Mouse (Mus musculus) layer of hippocampus, adult 11-12 months (tissue): ENCODE results near the gene Ern2.

Experiments used
- DNase-seq: peaks from one replicate; pipeline ENCODE4 v3.0.0; 2022; ENCODE audit warnings: low spot score

Gene Ern2

DNA sequence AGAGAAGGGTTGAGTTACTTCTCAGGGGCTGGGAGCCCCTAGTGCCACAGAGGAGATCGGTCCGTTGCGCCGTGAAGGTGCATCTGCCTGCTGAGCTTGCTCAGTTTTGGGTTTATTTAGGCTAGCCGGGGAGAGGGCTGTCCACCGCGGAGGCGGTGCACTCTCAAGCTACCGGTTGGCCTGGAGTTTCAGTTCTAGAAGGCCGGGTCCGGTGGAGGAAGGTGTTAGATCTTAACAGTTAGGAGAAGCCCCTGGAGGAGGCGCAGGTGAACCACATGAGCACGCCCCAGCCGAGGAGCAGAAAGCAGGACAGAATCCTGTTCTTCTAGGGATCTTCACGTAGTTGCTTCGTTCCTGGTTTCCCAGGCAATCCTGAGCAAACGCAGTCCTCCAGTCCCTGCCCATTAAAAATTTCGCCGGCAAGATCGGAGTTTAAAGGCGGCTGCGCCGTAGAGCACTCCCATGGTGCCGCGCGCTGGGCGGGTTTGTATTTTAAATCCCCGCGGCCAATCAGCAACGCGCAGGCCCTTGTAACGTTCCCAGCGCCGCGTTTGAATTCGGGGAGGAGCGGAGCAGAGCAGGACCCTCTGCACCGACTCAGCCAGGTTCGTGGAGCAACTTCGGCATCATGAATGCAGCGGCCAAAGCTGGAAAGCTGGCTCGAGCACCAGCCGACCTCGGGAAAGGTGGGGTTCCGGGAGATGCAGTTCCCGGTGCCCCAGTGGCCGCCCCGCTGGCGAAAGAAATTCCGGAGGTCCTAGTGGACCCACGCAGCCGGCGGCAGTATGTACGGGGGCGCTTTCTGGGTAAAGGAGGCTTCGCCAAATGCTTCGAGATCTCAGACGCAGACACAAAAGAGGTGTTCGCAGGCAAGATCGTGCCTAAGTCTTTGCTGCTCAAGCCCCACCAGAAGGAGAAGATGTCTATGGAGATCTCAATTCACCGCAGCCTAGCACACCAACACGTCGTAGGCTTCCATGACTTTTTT is 26.8 kb downstream of the Ern2 start, which contains the start of gene Plk1:
Gene Plk1, plus strand, starts transcription at position 525 of the 988 bp plus-strand sequence.
- DNase-seq = peak; percentile 74

DNA sequence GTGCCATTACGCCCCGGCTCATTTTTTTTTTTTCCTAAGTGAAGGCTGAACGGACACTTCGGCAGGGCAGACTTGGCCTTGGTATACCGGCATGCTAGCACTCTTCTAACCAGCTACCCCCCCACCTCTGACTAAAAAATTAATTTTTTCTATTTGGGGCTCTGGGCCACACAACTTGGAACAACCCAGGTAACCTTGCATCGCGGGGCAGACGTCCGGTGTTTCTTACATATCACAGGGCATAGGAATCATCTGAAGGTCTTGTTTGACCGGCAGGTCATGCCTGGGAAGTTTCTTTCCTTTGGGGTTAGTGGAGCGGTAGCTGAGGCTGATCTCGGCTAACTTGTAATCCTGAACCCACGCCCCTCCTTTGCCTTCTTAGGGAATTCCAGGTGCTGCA is 27.5 kb downstream of the Ern2 start:
- no peak for DNase-seq

DNA sequence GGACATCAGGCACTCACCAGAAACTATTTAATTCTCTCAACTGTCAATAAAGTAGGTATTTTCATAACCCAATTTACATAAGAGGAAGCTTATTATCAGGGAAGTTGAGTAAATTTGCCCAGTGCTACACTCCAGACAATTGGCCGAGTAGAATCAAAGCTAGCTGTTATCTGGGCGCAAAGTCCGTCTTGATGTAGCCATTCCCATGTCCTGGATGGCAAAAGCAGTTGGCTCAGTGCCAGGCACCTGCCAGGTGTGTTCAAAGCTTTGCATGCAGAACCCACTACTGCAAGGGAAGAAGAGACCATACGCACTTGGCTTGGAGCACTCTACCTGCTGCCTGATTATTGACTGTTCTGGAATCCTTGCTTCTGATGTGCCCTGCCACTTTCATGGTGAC is 33.5 kb downstream of the Ern2 start:
- DNase-seq = no peak

DNA sequence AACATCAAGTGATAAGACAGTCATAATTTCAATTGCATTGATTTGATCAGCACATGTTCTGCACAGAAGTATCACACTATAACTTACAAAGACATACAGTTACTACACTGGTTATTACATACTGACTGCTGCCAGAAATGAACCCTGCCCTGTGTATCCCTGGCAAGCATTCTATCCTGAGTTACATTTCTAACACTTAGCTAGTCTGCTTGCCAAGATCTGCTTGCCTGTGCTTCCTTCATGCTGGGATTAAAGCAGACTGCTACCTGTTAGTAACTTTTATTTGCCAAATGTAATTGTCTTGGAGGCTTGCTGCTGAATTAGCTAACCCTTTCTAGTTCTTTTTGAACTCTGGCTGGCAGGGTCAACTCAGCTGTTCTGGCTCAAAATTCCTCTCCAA is 45.0 kb downstream of the Ern2 start:
- DNase-seq = no peak

GRCm38 (mm10) chr7:122138190-122138589 is 47.8 kb downstream of the Ern2 start:
- no peak for DNase-seq

DNA sequence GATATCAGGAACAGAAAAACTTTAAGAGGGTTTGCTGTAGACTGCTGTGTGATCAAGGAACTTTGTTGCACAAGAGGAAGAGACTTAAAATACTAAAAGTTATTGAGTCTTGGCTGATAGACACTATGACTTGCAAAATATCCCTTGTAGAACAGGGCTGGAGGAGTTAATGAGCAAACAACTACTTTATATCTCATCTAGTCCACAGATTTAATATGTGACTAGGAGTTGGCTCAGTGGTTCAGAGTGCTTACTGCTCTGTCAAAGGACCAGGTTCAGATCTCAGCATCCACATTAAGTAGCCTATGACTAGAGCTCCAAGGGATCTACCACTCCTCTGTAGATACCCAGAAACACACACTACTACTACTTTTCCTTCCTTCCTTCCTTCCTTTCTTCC is 48.9 kb downstream of the Ern2 start:
- DNase-seq = no peak

DNA sequence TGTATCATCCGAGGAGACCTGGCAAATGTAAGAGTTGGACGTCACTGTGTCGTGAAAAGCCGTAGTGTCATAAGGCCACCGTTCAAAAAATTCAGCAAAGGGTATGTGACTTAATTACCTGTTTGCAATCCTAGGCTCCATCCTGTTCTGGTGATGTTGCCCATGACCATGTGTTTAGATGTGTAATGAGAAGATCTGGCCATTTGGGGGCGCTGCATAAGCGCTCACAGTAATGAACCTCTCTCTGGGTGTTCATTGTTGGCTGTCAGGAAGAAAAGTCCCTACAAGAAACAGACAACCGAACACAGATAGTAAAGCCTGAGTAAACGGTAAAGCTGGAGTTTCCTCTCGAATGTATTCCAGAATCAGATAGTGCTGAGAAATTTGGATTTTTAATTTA is 50.9 kb downstream of the Ern2 start:
- peak; percentile 14 for DNase-seq

- no peak for DNase-seq
Observed at GRCm38 (mm10) chr7:122133338-122133625, 52.7 kb downstream of the Ern2 start.

DNA sequence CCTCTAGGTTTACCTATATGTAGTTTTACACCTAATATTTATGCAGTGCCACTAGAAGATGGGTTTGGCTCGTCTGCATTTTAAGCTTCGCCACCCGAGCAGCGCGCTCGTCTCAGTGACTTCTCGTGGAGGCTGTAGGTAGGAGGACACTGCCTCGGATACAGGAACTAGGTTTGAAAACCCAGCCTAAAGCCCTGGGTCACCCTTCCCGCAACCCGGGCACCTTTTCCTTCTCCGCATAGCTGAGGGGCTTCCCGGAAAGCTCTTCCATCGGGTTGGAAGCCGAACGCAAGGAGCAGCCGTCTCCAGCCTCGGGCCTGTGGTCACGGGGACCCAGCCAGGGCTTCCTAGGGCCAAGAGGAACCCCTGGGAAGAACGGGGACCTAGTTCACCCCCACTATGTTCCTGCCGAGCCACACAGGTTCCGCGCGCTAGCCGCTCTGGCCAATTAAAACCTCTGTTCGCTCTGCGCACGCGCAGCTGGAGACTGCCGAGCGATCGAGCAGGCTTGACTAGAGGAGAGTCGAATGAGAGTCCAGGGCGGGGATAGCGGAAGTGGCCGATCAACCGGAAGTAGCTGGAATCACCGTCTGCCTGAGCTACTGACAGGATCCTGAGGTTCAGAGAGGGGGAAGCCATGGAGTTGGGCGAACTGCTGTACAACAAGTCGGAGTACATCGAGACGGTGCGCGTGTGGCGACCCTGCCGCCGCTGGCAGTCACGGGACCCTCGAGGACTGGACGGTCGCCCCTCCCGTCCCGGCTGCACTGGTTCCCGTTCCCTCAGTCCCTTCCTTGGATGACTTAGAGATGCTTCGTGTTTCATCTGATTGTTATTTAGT is 53.3 kb downstream of the Ern2 start, which contains the start of the genes Palb2 and Dctn5:
Gene Palb2, minus strand, starts transcription at position 489 of the 841 bp plus-strand sequence.
Gene Dctn5, plus strand, starts transcription at position 545 of the 841 bp plus-strand sequence.
- peak; percentile 98 for DNase-seq

GRCm38 (mm10) chr7:122131834-122132233 is 54.2 kb downstream of the Ern2 start:
- DNase-seq = no peak

- DNase-seq = no peak
Observed at GRCm38 (mm10) chr7:122126946-122127345, 59.1 kb downstream of the Ern2 start.

GRCm38 (mm10) chr7:122125636-122126035 is 60.4 kb downstream of the Ern2 start:
- DNase-seq = no peak

DNA sequence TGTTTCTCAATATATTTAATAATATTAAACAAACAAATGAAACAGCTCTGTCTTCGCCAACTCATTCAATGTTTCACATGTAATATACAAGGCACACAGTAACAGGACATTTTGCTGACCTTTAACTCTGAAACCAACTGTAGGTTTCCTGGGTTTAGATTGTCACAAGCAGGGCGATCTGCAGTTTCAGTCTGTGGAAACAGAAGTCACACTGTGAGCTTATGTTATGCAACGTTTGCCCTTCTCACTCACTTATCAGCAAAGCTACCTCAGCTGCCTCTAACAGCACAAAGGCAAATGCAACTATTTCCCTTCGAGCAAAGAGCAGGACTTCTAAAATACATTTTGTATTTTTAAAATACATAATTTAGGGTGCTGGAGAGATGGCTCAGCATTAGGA is 62.5 kb downstream of the Ern2 start:
- DNase-seq = no peak
